Mouse (Mus musculus) regulatory T cell (primary cell): ENCODE data around the gene Dpm1.

Experiments used
- in situ Hi-C: fragments of 300-600 bp; cut with MboI, MseI; formaldehyde crosslinking; loops from one replicate; pipeline ENCODE4 v1.15.1; 2025; ENCODE audit warnings: high pct_unique_total_duplicates

Gene Dpm1

GRCm38 (mm10) chr2:168230026-168230728 lies at the start of gene Dpm1, which contains the start of the genes Gm20716 and Mocs3:
Gene Dpm1, minus strand, starts transcription at chr2:168230591.
Gene Gm20716, minus strand, starts transcription at chr2:168230364.
Gene Mocs3, plus strand, starts transcription at chr2:168230622.
- in situ Hi-C loops: no loop called here

GRCm38 (mm10) chr2:168274374-168274935 lies 44.1 kb upstream of the Dpm1 start:
- in situ Hi-C loops: no loop called here

GRCm38 (mm10) chr2:168273387-168273786 lies 43.0 kb upstream of the Dpm1 start:
- in situ Hi-C loops: no loop called here

GRCm38 (mm10) chr2:168268033-168268432 lies 37.6 kb upstream of the Dpm1 start:
- in situ Hi-C loops: no loop called here

- in situ Hi-C loops: no loop called here
Observed at GRCm38 (mm10) chr2:168260900-168261299, 30.5 kb upstream of the Dpm1 start.

GRCm38 (mm10) chr2:168260124-168260523 lies 29.7 kb upstream of the Dpm1 start:
- in situ Hi-C loops: no loop called here

GRCm38 (mm10) chr2:168259046-168259445 lies 28.7 kb upstream of the Dpm1 start:
- in situ Hi-C loops: loop anchor here (10.0 kb wide), 1 partner anchor 406 kb away; no protein-coding TSS in a partner anchor

- in situ Hi-C loops: loop anchor here (10.0 kb wide), 1 partner anchor 408 kb away; no protein-coding TSS in a partner anchor
Observed at GRCm38 (mm10) chr2:168257188-168257587, 26.8 kb upstream of the Dpm1 start.

- in situ Hi-C loops: loop anchor here (10.0 kb wide), 1 partner anchor 408 kb away; no protein-coding TSS in a partner anchor
Observed at GRCm38 (mm10) chr2:168256506-168256905, 26.1 kb upstream of the Dpm1 start.

GRCm38 (mm10) chr2:168253822-168254221 lies 23.4 kb upstream of the Dpm1 start:
- in situ Hi-C loops: loop anchor here (5.0 to 10.0 kb wide), 3 partner anchors 188 to 411 kb away; no protein-coding TSS in a partner anchor

GRCm38 (mm10) chr2:168252639-168253292 lies 22.4 kb upstream of the Dpm1 start:
- in situ Hi-C loops: loop anchor here (5.0 to 10.0 kb wide), 3 partner anchors 190 to 412 kb away; no protein-coding TSS in a partner anchor

GRCm38 (mm10) chr2:168250270-168250669 lies 19.9 kb upstream of the Dpm1 start:
- in situ Hi-C loops: loop anchor here (5.0 to 10.0 kb wide), 3 partner anchors 192 to 415 kb away; no protein-coding TSS in a partner anchor

- in situ Hi-C loops: no loop called here
Observed at GRCm38 (mm10) chr2:168248856-168249245, 18.5 kb upstream of the Dpm1 start.

GRCm38 (mm10) chr2:168248167-168248855 lies 17.9 kb upstream of the Dpm1 start:
- in situ Hi-C loops: no loop called here

GRCm38 (mm10) chr2:168245571-168245970 lies 15.2 kb upstream of the Dpm1 start:
- in situ Hi-C loops: no loop called here

- in situ Hi-C loops: no loop called here
Observed at GRCm38 (mm10) chr2:168243278-168243677, 12.9 kb upstream of the Dpm1 start.

- in situ Hi-C loops: no loop called here
Observed at GRCm38 (mm10) chr2:168242841-168243240, 12.4 kb upstream of the Dpm1 start.

GRCm38 (mm10) chr2:168238335-168238734 lies 7.9 kb upstream of the Dpm1 start:
- in situ Hi-C loops: no loop called here

- in situ Hi-C loops: no loop called here
Observed at GRCm38 (mm10) chr2:168233286-168233685, 2.9 kb upstream of the Dpm1 start.

GRCm38 (mm10) chr2:168231471-168231829 lies 1.1 kb upstream of the Dpm1 start:
- in situ Hi-C loops: no loop called here

- in situ Hi-C loops: no loop called here
Observed at GRCm38 (mm10) chr2:168230773-168231470, 531 bp upstream of the Dpm1 start.
